In genomic region chr17:35164568-35165450, GRCm38 (mm10) we compare ENCODE assay signal across 7 mouse cellular contexts. TPM values are rescaled to one million over a fixed set of nuclear protein-coding genes. Genes with fewer than 3 reads are reported as not detected.
A peak's percentile ranks its signal among the peaks of the same experiment; 100 is the strongest.
DNase-seq lines count a peak whose midpoint lies in the region; ATAC-seq and TF ChIP-seq lines count a peak whose summit lies in the region.

TSS of gene Prrc2a (minus strand) at chr17:35164897.

- intact Hi-C loops in left cerebral cortex, postnatal 4 days (cut with DNase I) = loop anchor here (5.0 kb wide), 1 partner anchor 67 kb away; the partner anchor contains the start of gene Atp6v1g2

- peak; percentile 86; the same call in 1 of the 2 replicates for TF ChIP-seq POLR2A in small intestine, adult 2 months (IDR thresholded peaks at IDR 0.05; ENCODE audit: low read depth, low read length)

- H3K4me3 ChIP-seq in embryonic facial prominence, embryonic 10.5 days = peak within 1 kb of the TSS; percentile 99
- peak within 1 kb of the TSS; percentile 94 for H3K4me3 ChIP-seq in intestine, postnatal 0 days (ENCODE audit: low read depth, low read length)
- peak within 1 kb of the TSS; percentile 99 for H3K4me3 ChIP-seq in midbrain, embryonic 12.5 days
- peak within 1 kb of the TSS; percentile 99 for H3K4me3 ChIP-seq in small intestine, adult 2 months (ENCODE audit: low read depth, low read length)

- DNase-seq in adrenal gland, postnatal 10 days = peak; percentile 98
- DNase-seq in embryonic facial prominence, embryonic 10.5 days (ENCODE audit: low spot score) = peak; percentile 97
- DNase-seq in gonadal fat pad, adult 2 months (ENCODE audit: low read depth) = peak; percentile 92
- peak; percentile 99 for DNase-seq in left cerebral cortex, postnatal 4 days

- H3K4me1 ChIP-seq in embryonic facial prominence, embryonic 10.5 days = peaks cover 34% of the 10 kb centered on the region
- peaks cover 4% of the 10 kb centered on the region; the same call in 1 of the 2 replicates for H3K4me1 ChIP-seq in intestine, postnatal 0 days (replicated peaks; ENCODE audit: control insufficient read depth, insufficient read depth, low read length)
- H3K4me1 ChIP-seq in midbrain, embryonic 12.5 days = peaks cover 30% of the 10 kb centered on the region
- H3K4me1 ChIP-seq in small intestine, adult 2 months (ENCODE audit: control insufficient read depth, insufficient read depth, insufficient read length, low read length) = peaks cover 10% of the 10 kb centered on the region; the same call in 1 of the 2 replicates

- H3K4me2 ChIP-seq in intestine, postnatal 0 days (replicated peaks; ENCODE audit: low read depth) = peak within 1 kb of the TSS; percentile 82
- H3K4me2 ChIP-seq in midbrain, embryonic 12.5 days (replicated peaks) = peak within 1 kb of the TSS; percentile 77

- peak within 1 kb of the TSS; percentile 98 for H3K9ac ChIP-seq in intestine, postnatal 0 days (ENCODE audit: low read depth, low read length)
- peak within 1 kb of the TSS; percentile 100 for H3K9ac ChIP-seq in midbrain, embryonic 12.5 days (replicated peaks)

- TF ChIP-seq CTCF in intestine, postnatal 0 days (IDR thresholded peaks at IDR 0.05; ENCODE audit: low read depth) = no peak
- TF ChIP-seq CTCF in small intestine, adult 2 months (IDR thresholded peaks at IDR 0.05; ENCODE audit: extremely low read depth, insufficient read length, insufficient replicate concordance, low read depth, low read length) = no peak

- peak within 1 kb of the TSS; percentile 99 for H3K27ac ChIP-seq in embryonic facial prominence, embryonic 10.5 days (replicated peaks)
- peak within 1 kb of the TSS; percentile 96 for H3K27ac ChIP-seq in intestine, postnatal 0 days (ENCODE audit: low read depth, low read length)
- H3K27ac ChIP-seq in midbrain, embryonic 12.5 days (replicated peaks) = peak within 1 kb of the TSS; percentile 97
- H3K27ac ChIP-seq in small intestine, adult 2 months (ENCODE audit: insufficient read depth, low read depth, low read length) = peak within 1 kb of the TSS; percentile 99

- H3K27me3 ChIP-seq in embryonic facial prominence, embryonic 10.5 days (replicated peaks; ENCODE audit: low read depth, poor library complexity, severe bottlenecking) = no peaks in the 10 kb centered on the region
- no peaks in the 10 kb centered on the region for H3K27me3 ChIP-seq in intestine, postnatal 0 days (replicated peaks; ENCODE audit: control insufficient read depth, insufficient read depth, low read length)
- no peaks in the 10 kb centered on the region for H3K27me3 ChIP-seq in midbrain, embryonic 12.5 days
- no peaks in the 10 kb centered on the region for H3K27me3 ChIP-seq in small intestine, adult 2 months (ENCODE audit: control insufficient read depth, insufficient read depth, low read length)

- H3K9me3 ChIP-seq in embryonic facial prominence, embryonic 10.5 days = no peaks in the 10 kb centered on the region
- no peaks in the 10 kb centered on the region for H3K9me3 ChIP-seq in intestine, postnatal 0 days (ENCODE audit: control insufficient read depth)
- H3K9me3 ChIP-seq in midbrain, embryonic 12.5 days = no peaks in the 10 kb centered on the region

- peaks cover 32% of the 10 kb centered on the region for H3K36me3 ChIP-seq in embryonic facial prominence, embryonic 10.5 days (replicated peaks)
- H3K36me3 ChIP-seq in intestine, postnatal 0 days (ENCODE audit: control insufficient read depth, insufficient read depth) = peaks cover 25% of the 10 kb centered on the region
- peaks cover 24% of the 10 kb centered on the region for H3K36me3 ChIP-seq in midbrain, embryonic 12.5 days
- peaks cover 24% of the 10 kb centered on the region for H3K36me3 ChIP-seq in small intestine, adult 2 months (ENCODE audit: control insufficient read depth, insufficient read depth, low read length)

- WGBS in embryonic facial prominence, embryonic 10.5 days = under 1% methylated on average over 88 of the region's 89 CpGs
- under 1% methylated on average over 62 of the region's 89 CpGs for WGBS in intestine, postnatal 0 days
- WGBS in midbrain, embryonic 12.5 days = under 1% methylated on average over 64 of the region's 89 CpGs
- 1% methylated on average over 85 of the region's 89 CpGs for WGBS in small intestine, adult 2 months

- peak; percentile 95 for ATAC-seq in intestine, postnatal 0 days
- ATAC-seq in midbrain, embryonic 12.5 days (ENCODE audit: low FRiP score, low read depth) = peak; percentile 93

RNA-seq across cellular contexts. Expression of gene Prrc2a, which starts in this region (rescaled TPM):
- 100 to 1,000 TPM; 182 to 212 TPM for total RNA-seq in adrenal gland, postnatal 10 days (2021)
- polyA plus RNA-seq in embryonic facial prominence, embryonic 10.5 days (2016; fragmentation: Nextera tagmentation; extraction: Ambion mirVana) = 203 and 205 TPM in 2 replicates
- polyA plus RNA-seq in gonadal fat pad, adult 2 months (2012; rRNA removed) = 218 and 257 TPM in 2 replicates
- 40.0 and 54.1 TPM in 2 replicates for polyA plus RNA-seq in intestine, postnatal 0 days (2015; fragmentation: Nextera tagmentation; extraction: Ambion mirVana)
- 100 to 1,000 TPM; 311 to 315 TPM for total RNA-seq in left cerebral cortex, postnatal 4 days (2021)
- 236 and 239 TPM in 2 replicates for polyA plus RNA-seq in midbrain, embryonic 12.5 days (2016; fragmentation: Nextera tagmentation; extraction: Ambion mirVana)
- polyA plus RNA-seq in small intestine, adult 2 months (2012; rRNA removed) = 177 and 352 TPM in 2 replicates

Comparison
In these comparisons a context has a peak if more than half of its experiments do, and no peak if none do; other contexts are left out.
1. Peak in every context shown above with its lines: DNase-seq, ATAC-seq, H3K4me3 ChIP-seq and H3K27ac ChIP-seq.